Mouse (Mus musculus) c-Kit-positive CD71-positive TER-119-negative erythroid progenitor cells, embryonic 14.5 days (primary cell): ENCODE data around the gene Becn1.
"Not testable (repeated sequence)": the region's sequence is repeated elsewhere in the genome, so short reads cannot be mapped to it uniquely, and the experiment has no call there.

ENCODE experiments used
- DNase-seq: peaks from one replicate; pipeline ENCODE4 v3.0.0-alpha.2; 2013; ENCODE audit warnings: low read depth

Gene Becn1

GRCm38 (mm10) chr11:101302004-101302798 lies at the start of gene Becn1:
TSS of gene Becn1 (minus strand) at chr11:101302286.
- DNase-seq: peak; percentile 97

GRCm38 (mm10) chr11:101351721-101352111 lies 49.6 kb upstream of the Becn1 start:
- DNase-seq: no peak

GRCm38 (mm10) chr11:101351100-101351720 lies 49.1 kb upstream of the Becn1 start:
- no peak for DNase-seq

GRCm38 (mm10) chr11:101349216-101349615 lies 47.1 kb upstream of the Becn1 start:
- DNase-seq: no peak

GRCm38 (mm10) chr11:101348774-101349173 lies 46.7 kb upstream of the Becn1 start:
- no peak for DNase-seq

- DNase-seq: no peak
These were observed 45.1 kb upstream of the Becn1 start for GRCm38 (mm10) chr11:101347083-101347775.

GRCm38 (mm10) chr11:101338123-101338760 lies 36.2 kb upstream of the Becn1 start:
- peak; percentile 75 for DNase-seq

GRCm38 (mm10) chr11:101335685-101336084 lies 33.6 kb upstream of the Becn1 start:
- no peak for DNase-seq

GRCm38 (mm10) chr11:101334516-101334915 lies 32.4 kb upstream of the Becn1 start:
- no peak for DNase-seq

GRCm38 (mm10) chr11:101334023-101334422 lies 31.9 kb upstream of the Becn1 start:
- DNase-seq: no peak

- DNase-seq: no peak
These were observed 30.5 kb upstream of the Becn1 start for GRCm38 (mm10) chr11:101332537-101332936.

GRCm38 (mm10) chr11:101330961-101331360 lies 28.9 kb upstream of the Becn1 start:
- not testable (repeated sequence) for DNase-seq

- no peak for DNase-seq
These were observed 28.4 kb upstream of the Becn1 start, which contains the start of gene Aoc3 for GRCm38 (mm10) chr11:101330371-101330924. TSS of gene Aoc3 (plus strand) at chr11:101330605.

GRCm38 (mm10) chr11:101328941-101329635 lies 27.0 kb upstream of the Becn1 start:
- no peak for DNase-seq

- no peak for DNase-seq
These were observed 25.2 kb upstream of the Becn1 start for GRCm38 (mm10) chr11:101327311-101327710.

GRCm38 (mm10) chr11:101326147-101326546 lies 24.1 kb upstream of the Becn1 start:
- no peak for DNase-seq

GRCm38 (mm10) chr11:101325201-101325600 lies 23.1 kb upstream of the Becn1 start:
- DNase-seq: not testable (repeated sequence)

- DNase-seq: no peak
These were observed 22.7 kb upstream of the Becn1 start, which contains the start of gene Aoc2 for GRCm38 (mm10) chr11:101324763-101325162. TSS of gene Aoc2 (plus strand) at chr11:101325063.

- peak; percentile 40 for DNase-seq
These were observed 21.5 kb upstream of the Becn1 start for GRCm38 (mm10) chr11:101323609-101324008.

- DNase-seq: peak; percentile 39
These were observed 14.4 kb upstream of the Becn1 start for GRCm38 (mm10) chr11:101316501-101316917.
